Mouse (Mus musculus): Measurements from ENCODE around the gene Skap2.

DNA sequence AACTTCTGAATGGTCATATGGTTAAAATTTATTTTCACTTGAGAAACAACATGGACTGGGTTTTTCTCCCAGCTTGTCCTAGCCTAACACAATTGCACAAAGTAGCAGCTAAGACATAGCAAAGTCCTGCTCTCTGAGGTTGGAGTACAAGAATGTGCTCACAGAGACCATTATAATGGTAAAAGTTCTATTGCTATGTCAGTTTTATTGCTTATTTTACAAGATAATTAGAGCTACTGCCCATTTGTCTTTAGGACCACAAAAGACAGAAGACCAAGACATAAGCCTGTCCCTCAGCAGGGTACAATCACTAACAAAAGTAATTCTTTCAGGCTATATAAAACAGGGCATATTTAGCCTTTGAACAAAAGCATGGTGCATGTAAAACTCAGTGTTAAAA lies 64.7 kb downstream of the Skap2 start:
- no peak for TF ChIP-seq CTCF (IDR thresholded peaks at IDR 0.05; ENCODE audit: borderline replicate concordance, extremely low read depth, insufficient read depth, insufficient read length)
- TF ChIP-seq POLR2A (IDR thresholded peaks at IDR 0.05; ENCODE audit: borderline replicate concordance, extremely low read depth, insufficient read depth, insufficient read length, poor library complexity, severe bottlenecking), result no peak

All from brain, embryonic 14.5 days (tissue).